Mouse (Mus musculus) heart, embryonic 16.5 days (tissue): ENCODE measurements around the gene Homez. TPM values are rescaled to one million over a fixed set of nuclear protein-coding genes. Genes with fewer than 3 reads are reported as not detected.

Source experiments
- ATAC-seq: fragments of 200-750 bp; cut with Nextera tagmentation; replicated peaks from 2 replicates; pipeline ENCODE4 v1.8.0; 2017; ENCODE audit warnings: moderate number of reproducible peaks; ENCODE audit not compliant: insufficient read depth, low FRiP score; ENCODE audit errors: extremely low read depth
- H3K27ac ChIP-seq: fragments of 300-500 bp; sonication (generic); 2 replicates; pipeline ENCODE4 v1.5.1; 2014; ENCODE audit warnings: mild to moderate bottlenecking, low read length, control low read depth, moderate library complexity
- H3K27me3 ChIP-seq: fragments of 300-500 bp; sonication (generic); 2 replicates; pipeline ENCODE4 v1.6.1; 2014; ENCODE audit warnings: low read length, mixed read lengths; ENCODE audit not compliant: control insufficient read depth, insufficient read depth
- H3K36me3 ChIP-seq: fragments of 300-500 bp; sonication (generic); 2 replicates; pipeline ENCODE4 v1.6.1; 2014; ENCODE audit not compliant: control insufficient read depth, insufficient read depth
- H3K4me1 ChIP-seq: fragments of 300-500 bp; sonication (generic); 2 replicates; pipeline ENCODE4 v1.6.1; 2014; ENCODE audit warnings: low read length, mixed read lengths; ENCODE audit not compliant: control insufficient read depth, insufficient read depth
- H3K4me2 ChIP-seq: fragments of 300-500 bp; sonication (generic); 2 replicates; pipeline ENCODE4 v1.6.1; 2014; ENCODE audit warnings: low read depth, mild to moderate bottlenecking, control low read depth, low read length
- H3K4me3 ChIP-seq: fragments of 300-500 bp; sonication (generic); 2 replicates; pipeline ENCODE4 v1.5.1; 2014; ENCODE audit warnings: mild to moderate bottlenecking, control low read depth, low read length
- H3K9ac ChIP-seq: fragments of 300-500 bp; sonication (generic); 2 replicates; pipeline ENCODE4 v1.6.1; 2014; ENCODE audit warnings: low read length, control low read depth
- H3K9me3 ChIP-seq: fragments of 300-500 bp; sonication (generic); replicated peaks from 2 replicates; pipeline ENCODE4 v1.6.1; 2016; ENCODE audit warnings: low read length; ENCODE audit not compliant: control insufficient read depth
- WGBS: fragments of 180-500 bp; shearing (Covaris S2); extraction: QIAGEN DNeasy Blood & Tissue Kit; methylation state at CpG from one replicate; pipeline ENCODE4 v1.1.7; 2014; 5-methylcytosine and 5-hydroxymethylcytosine counted together
- polyA plus RNA-seq: library from polyadenylated mRNA; unstranded; fragments of >200 nt; fragmentation: Nextera tagmentation; extraction: Ambion mirVana; gene quantifications from 2 replicates; pipeline ENCODE4 v1.2.1, GENCODE M21; 2015

The Homez gene
- 4.9 and 6.4 TPM in 2 replicates for polyA plus RNA-seq

DNA sequence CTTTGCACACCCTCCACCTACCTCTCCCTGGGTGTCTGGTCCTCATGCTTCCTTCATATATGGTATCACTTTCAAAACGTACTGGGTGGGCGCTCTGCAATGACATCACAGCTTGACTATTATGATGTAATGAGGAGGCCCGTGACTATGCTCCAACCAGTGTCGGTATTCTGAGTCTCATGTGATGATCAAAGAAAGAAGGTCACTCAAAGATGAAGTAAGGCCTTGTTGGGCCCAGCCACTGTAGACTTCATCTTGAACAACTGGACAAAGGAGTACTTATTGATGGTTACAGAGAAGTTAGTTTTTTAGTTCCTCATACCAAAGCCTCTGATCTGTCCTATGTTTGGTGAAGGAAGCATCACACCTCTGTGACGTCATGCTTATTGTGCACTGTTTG, at the start of gene Homez:
TSS of gene Homez (minus strand) at position 101 of the 400 bp plus-strand sequence.
- no peak within 1 kb of the TSS for H3K4me3 ChIP-seq
- H3K27me3 ChIP-seq: no peaks in the 10 kb centered on the region
- H3K4me2 ChIP-seq: no peak within 1 kb of the TSS
- no peaks in the 10 kb centered on the region for H3K36me3 ChIP-seq
- H3K9ac ChIP-seq: no peak within 1 kb of the TSS
- 77% methylated on average over 5 of the region's 5 CpGs for WGBS
- H3K27ac ChIP-seq: no peak within 1 kb of the TSS
- ATAC-seq: no peak
- H3K9me3 ChIP-seq: 0 out of 2 replicates have a peak, but pooled peaks cover 2% of the 10 kb centered on the region
- peaks cover 5% of the 10 kb centered on the region for H3K4me1 ChIP-seq

DNA sequence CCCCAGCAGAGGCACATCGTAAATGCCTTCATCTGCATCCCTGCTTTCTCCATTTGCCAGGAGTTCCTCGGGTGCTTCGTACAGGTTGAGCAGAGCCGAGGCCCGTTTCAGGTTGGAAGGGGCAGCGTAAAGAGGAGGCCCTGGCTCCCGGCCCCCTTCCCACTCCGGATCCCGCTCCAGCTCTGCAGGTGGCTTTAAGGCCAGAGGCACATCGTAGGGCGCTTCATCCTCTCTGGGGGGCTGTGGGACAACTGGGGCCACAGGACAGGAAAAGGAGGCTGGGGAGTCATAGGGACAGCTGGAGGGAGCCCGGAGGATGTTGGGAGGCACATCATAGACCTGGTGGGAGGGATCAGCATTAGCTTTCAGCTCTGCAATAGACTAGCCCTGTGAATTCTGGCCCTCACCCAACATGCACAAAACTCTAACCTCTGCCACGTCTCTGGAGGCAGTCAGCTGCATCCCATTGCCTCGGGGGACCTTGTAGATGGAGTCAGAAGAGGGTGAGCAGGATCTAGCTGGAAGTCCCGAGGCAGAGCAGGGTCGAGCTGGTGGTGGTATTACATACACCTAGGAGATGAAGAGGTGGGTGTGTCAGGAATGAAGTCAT, 49.4 kb upstream of the Homez start:
- H3K27me3 ChIP-seq: peaks cover 7% of the 10 kb centered on the region
- H3K9me3 ChIP-seq: no peaks in the 10 kb centered on the region
- no peak overlapping the region for H3K27ac ChIP-seq
- no peak for ATAC-seq
- H3K4me2 ChIP-seq: no peak overlapping the region
- no peak overlapping the region for H3K9ac ChIP-seq
- H3K36me3 ChIP-seq: peaks cover 11% of the 10 kb centered on the region; the same call in 1 of the 2 replicates
- H3K4me3 ChIP-seq: no peak overlapping the region
- WGBS: 83% methylated on average over 16 of the region's 16 CpGs
- peaks cover 15% of the 10 kb centered on the region for H3K4me1 ChIP-seq

DNA sequence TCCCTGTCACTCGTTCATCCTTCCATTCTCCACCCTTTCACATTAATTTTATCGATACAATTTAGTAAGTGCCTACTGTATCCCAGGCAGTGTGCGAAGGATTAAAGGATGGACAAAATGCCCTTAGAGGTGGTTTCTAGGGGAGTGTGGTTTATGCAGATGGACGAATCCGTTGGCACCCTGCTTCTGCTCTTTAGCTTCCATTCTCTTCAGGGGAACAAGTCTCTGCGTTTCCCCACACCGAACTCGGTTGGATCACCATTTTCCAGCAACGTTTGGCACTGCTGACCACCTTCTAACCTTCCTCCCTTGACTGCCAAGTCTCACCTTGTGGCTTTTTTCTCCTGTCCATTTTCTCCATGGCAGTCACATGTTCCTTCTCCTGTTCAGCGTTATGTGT, 42.6 kb upstream of the Homez start:
- Histone ChIP-seq H3K4me1 (peaks cover 12% of the 10 kb centered on the region), H3K36me3 (peaks cover 8% of the 10 kb centered on the region; the same call in 1 of the 2 replicates), H3K9me3 (no peaks in the 10 kb centered on the region), H3K9ac (peak overlapping the region; percentile 84), H3K27me3 (no peaks in the 10 kb centered on the region), H3K4me3 (peak overlapping the region; percentile 69), H3K27ac (no peak overlapping the region), H3K4me2 (peak overlapping the region; percentile 97)
- 14% methylated on average over 10 of the region's 10 CpGs for WGBS
- no peak for ATAC-seq

DNA sequence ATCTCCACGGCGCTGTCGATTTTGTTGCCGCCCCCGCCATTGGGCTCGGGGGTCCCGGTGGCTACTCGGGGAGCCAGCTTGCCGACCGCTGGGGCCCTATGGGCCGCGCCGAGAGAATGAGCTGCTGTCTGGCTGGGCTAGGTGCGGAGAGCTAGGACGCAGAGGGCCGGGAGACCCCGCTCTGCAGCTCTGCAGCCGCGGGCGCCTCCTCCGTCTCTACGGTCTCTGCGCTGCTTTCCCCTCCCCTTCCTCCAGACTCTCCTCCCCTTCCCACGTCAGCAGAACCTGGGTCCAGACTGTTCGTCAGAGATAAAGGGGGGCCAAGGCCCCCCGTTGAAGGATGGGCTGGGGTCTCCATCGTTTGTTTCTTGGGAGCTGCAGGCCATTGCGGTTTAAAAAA, 42.1 kb upstream of the Homez start, which contains the start of gene Slc22a17:
TSS of gene Slc22a17 (minus strand) at position 247 of the 400 bp plus-strand sequence.
- Histone ChIP-seq H3K36me3 (peaks cover 8% of the 10 kb centered on the region; the same call in 1 of the 2 replicates), H3K4me3 (peak within 1 kb of the TSS; percentile 69), H3K4me2 (peak within 1 kb of the TSS; percentile 97), H3K9ac (peak within 1 kb of the TSS; percentile 84), H3K27ac (peak within 1 kb of the TSS; percentile 56), H3K4me1 (peaks cover 12% of the 10 kb centered on the region), H3K9me3 (no peaks in the 10 kb centered on the region), H3K27me3 (no peaks in the 10 kb centered on the region)
- WGBS: 0% methylated on average over 27 of the region's 28 CpGs
- peak; percentile 85 for ATAC-seq

DNA sequence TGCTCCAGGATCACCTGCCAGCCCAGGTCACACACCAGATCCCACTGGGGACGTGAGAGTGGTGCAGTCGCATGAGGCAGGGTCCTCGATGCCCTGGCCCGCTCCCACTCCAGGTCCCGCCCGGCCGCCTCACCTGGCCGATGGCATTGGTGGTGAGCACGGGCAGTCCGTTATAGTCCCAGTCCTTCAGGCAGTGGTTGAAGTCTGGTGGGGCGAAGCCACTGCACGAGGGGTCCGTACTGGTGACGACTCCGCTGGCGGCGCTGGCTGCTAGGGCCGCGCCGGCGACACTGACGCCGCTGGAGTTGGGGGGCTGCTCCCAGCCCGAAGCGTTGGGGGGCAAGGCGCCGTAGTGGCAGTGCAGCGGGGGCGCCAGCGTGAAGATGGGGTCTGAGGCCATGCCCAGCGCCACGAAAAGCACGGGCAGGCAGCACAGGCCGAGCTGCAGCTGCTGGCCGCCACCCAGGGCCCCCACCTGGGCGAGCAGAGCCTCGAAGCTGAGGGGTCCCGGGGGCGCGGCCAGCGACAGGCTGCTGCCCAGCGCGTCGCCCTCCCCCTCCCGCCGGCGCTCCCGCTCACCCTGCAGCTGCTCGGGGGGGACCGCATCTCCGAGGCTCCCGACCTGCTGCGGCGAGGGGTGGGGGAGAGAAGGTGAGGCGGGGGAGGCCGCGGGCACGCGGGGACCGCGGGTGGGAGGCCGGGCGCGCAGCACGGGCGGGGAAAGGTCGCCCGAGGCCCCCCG, 41.5 kb upstream of the Homez start:
- WGBS: 4% methylated on average over 59 of the region's 69 CpGs
- H3K27me3 ChIP-seq: no peaks in the 10 kb centered on the region
- peak overlapping the region; percentile 56 for H3K27ac ChIP-seq
- H3K4me3 ChIP-seq: peak overlapping the region; percentile 69
- peaks cover 12% of the 10 kb centered on the region for H3K4me1 ChIP-seq
- no peaks in the 10 kb centered on the region for H3K9me3 ChIP-seq
- peaks cover 9% of the 10 kb centered on the region; the same call in 1 of the 2 replicates for H3K36me3 ChIP-seq
- peak overlapping the region; percentile 97 for H3K4me2 ChIP-seq
- H3K9ac ChIP-seq: peak overlapping the region; percentile 84
- peak; percentile 70 for ATAC-seq

DNA sequence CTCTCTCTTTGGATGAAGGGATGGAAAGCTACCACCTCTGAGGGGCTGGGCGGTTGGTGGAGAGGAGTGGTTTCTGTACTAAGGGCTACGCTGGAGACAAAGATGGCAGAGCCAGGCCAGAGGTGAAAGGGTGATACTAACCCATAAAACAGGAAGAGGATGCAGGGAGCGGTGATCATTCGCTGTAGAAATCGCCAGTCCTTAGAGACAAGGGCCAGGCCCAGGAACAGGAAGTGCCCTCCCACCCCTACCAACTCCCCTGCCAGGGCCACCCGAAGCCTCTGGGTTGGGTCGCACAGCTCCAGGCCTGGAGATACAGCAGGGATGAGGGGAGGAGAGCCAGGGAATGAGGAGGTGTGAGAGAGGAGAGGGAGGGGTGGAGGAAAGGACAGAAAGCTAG, 37.9 kb upstream of the Homez start:
- no peak overlapping the region for H3K4me2 ChIP-seq
- 0 out of 2 replicates have a peak overlapping the region, but pooled peaks have one; percentile 9 for H3K9ac ChIP-seq
- H3K27ac ChIP-seq: no peak overlapping the region
- no peaks in the 10 kb centered on the region for H3K27me3 ChIP-seq
- H3K4me3 ChIP-seq: no peak overlapping the region
- H3K36me3 ChIP-seq: peaks cover 15% of the 10 kb centered on the region
- peaks cover 14% of the 10 kb centered on the region for H3K4me1 ChIP-seq
- WGBS: 64% methylated on average over 7 of the region's 7 CpGs
- H3K9me3 ChIP-seq: no peaks in the 10 kb centered on the region
- ATAC-seq: no peak

DNA sequence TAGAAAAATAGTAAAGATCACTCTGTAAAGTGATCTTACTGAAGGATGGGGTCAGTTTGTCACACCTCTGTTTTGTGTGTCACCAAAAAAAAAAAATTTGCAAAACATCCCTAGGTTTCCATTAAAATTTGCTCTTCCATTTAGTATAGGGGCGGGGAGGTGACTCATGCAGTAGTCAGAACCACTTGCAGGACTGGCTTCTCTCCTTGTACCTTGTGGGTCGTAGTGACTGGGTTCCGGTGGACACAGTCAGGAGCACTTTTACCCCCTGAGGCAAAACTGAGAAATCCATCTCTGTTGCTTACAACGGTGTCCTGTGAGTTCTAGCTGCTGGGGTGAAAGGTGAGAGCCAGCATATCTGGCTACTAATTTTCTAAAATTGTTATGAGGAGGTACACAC, 32.9 kb upstream of the Homez start:
- no peaks in the 10 kb centered on the region for H3K9me3 ChIP-seq
- H3K27ac ChIP-seq: no peak overlapping the region
- no peak overlapping the region for H3K9ac ChIP-seq
- H3K27me3 ChIP-seq: no peaks in the 10 kb centered on the region
- no peak overlapping the region for H3K4me2 ChIP-seq
- ATAC-seq: no peak
- H3K4me3 ChIP-seq: no peak overlapping the region
- H3K36me3 ChIP-seq: peaks cover 19% of the 10 kb centered on the region
- 94% methylated on average over 4 of the region's 4 CpGs for WGBS
- peaks cover 4% of the 10 kb centered on the region; the same call in 1 of the 2 replicates for H3K4me1 ChIP-seq

DNA sequence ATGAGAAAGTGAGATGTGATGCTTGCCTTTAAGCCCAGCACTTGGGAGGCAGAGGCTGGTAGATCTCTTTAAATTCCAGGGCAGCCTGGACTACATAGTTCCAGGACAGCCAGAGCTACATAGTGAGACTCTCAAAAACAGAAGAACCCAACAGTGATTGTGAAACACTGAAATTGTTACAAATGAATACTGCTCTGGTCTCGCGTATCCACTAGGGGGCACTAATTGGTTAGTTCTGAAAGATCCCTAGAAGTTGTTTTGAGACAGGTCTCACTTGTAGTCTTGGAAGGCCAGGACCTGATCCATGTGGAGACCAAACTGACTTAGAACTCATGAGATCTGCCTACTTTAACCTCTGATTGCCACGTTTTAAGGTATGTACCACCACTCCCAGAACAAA, 29.6 kb upstream of the Homez start:
- ATAC-seq: peak; percentile 56; the same call in 1 of the 2 replicates
- Histone ChIP-seq H3K9me3 (no peaks in the 10 kb centered on the region), H3K27me3 (no peaks in the 10 kb centered on the region), H3K4me3 (no peak overlapping the region), H3K4me1 (peaks cover 15% of the 10 kb centered on the region), H3K36me3 (peaks cover 30% of the 10 kb centered on the region), H3K9ac (peak overlapping the region; percentile 25), H3K4me2 (no peak overlapping the region), H3K27ac (no peak overlapping the region)
- WGBS: 0% methylated on average over 3 of the region's 3 CpGs

DNA sequence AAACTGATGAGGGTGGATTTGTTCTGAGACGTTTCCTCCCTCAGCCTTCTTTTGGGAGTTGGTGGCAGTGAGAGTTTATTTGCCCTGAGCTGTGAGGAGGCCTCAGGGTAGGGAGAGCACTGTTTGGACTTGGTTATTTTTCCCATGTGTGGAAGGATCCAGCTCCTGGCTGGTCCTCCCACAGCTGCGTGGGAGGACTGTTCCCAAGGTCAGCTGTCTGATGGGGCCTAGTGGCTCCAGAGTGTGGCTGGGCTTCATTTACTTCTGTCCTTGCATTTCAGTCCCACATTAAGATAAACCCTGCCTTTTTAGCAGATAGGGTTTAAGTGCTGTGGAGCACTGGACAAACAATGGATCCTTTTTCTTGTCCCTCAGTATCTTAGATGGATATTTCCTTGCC, 26.7 kb upstream of the Homez start:
- H3K27me3 ChIP-seq: no peaks in the 10 kb centered on the region
- 35% methylated on average over 2 of the region's 2 CpGs for WGBS
- no peak overlapping the region for H3K4me2 ChIP-seq
- no peaks in the 10 kb centered on the region for H3K9me3 ChIP-seq
- ATAC-seq: no peak
- H3K4me1 ChIP-seq: peaks cover 22% of the 10 kb centered on the region
- H3K9ac ChIP-seq: peak overlapping the region; percentile 16
- H3K27ac ChIP-seq: peak overlapping the region; percentile 21
- peaks cover 31% of the 10 kb centered on the region for H3K36me3 ChIP-seq
- H3K4me3 ChIP-seq: no peak overlapping the region
